Mouse (Mus musculus) embryonic fibroblast, embryonic 13.5 days (primary cell): Measurements from ENCODE around the gene Chic1.

Source experiments
- CTCF ChIP-seq: IDR thresholded peaks from 2 replicates; pipeline ENCODE4 v1.5.1; 2011; ENCODE audit warnings: mild to moderate bottlenecking, control low read depth, low read length, moderate library complexity, borderline replicate concordance; ENCODE audit not compliant: insufficient read depth
- POLR2A ChIP-seq: IDR thresholded peaks from 2 replicates; pipeline ENCODE4 v1.6.1; 2011; ENCODE audit warnings: low read depth, mild to moderate bottlenecking, control low read depth, low read length, moderate library complexity

DNA sequence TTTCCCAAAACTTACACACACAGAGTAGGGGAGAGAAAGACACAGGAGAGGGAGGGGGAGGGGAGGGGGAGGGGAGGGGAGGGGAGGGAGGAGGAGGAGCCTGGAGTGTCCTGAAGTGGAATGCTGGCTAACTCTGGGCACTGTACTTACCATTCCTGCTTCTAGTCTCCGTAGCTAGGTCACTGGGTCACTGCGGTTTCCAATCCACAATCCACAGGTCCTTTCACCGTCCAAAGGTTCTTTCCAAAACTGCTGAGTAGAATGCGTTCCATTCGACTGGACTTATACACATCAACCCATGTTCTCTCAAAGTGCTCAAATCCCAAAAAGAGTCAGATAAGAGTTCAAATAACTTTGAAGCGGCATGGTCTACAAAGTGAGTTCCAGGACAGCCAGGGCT, 42.1 kb upstream of the Chic1 start:
- TF ChIP-seq CTCF, result no peak
- TF ChIP-seq POLR2A, result no peak
